Mouse (Mus musculus) E14TG2a.4 (cell line): ENCODE results near the gene Akr1d1.

Source experiments
- H3K27me3 ChIP-seq: 2 replicates; pipeline ENCODE4 v1.6.1; 2014; ENCODE audit warnings: low read length, control low read depth; ENCODE audit not compliant: insufficient read depth
- H3K36me3 ChIP-seq: 2 replicates; pipeline ENCODE4 v1.6.1; 2014; ENCODE audit warnings: low read length, control low read depth; ENCODE audit not compliant: insufficient read depth
- H3K4me1 ChIP-seq: replicated peaks from 2 replicates; pipeline ENCODE4 v1.6.1; 2014; ENCODE audit warnings: low read depth, low read length, control low read depth
- H3K4me3 ChIP-seq: replicated peaks from 2 replicates; pipeline ENCODE4 v1.5.1; 2014; ENCODE audit warnings: mild to moderate bottlenecking, low read length
- H3K9me3 ChIP-seq: 2 replicates; pipeline ENCODE4 v1.6.1; 2014; ENCODE audit warnings: low read length, control low read depth
- CTCF ChIP-seq: conservative IDR thresholded peaks from 2 replicates; pipeline ENCODE4 v1.5.1; 2014; ENCODE audit warnings: low read length
- NANOG ChIP-seq: IDR thresholded peaks from 2 replicates; pipeline ENCODE4 v1.6.1; 2014; ENCODE audit warnings: borderline replicate concordance, low read length, mixed read lengths
- POU5F1 ChIP-seq: IDR thresholded peaks from 2 replicates; pipeline ENCODE4 v1.6.1; 2014; ENCODE audit warnings: low read length, borderline replicate concordance

Akr1d1 gene

GRCm38 (mm10) chr6:37616136-37616535, 86.2 kb downstream of the Akr1d1 start:
- Histone ChIP-seq H3K9me3 (no peaks in the 10 kb centered on the region), H3K36me3 (no peaks in the 10 kb centered on the region), H3K4me1 (peaks cover 14% of the 10 kb centered on the region), H3K27me3 (no peaks in the 10 kb centered on the region), H3K4me3 (no peak overlapping the region)
- TF ChIP-seq POU5F1: no peak
- TF ChIP-seq NANOG: no peak
- no peak for TF ChIP-seq CTCF

- Histone ChIP-seq H3K27me3 (no peaks in the 10 kb centered on the region), H3K4me1 (peaks cover 24% of the 10 kb centered on the region), H3K36me3 (no peaks in the 10 kb centered on the region), H3K9me3 (no peaks in the 10 kb centered on the region), H3K4me3 (no peak overlapping the region)
- TF ChIP-seq NANOG (no peak), POU5F1 (no peak), CTCF (no peak)
Observed at GRCm38 (mm10) chr6:37617431-37618011, 87.5 kb downstream of the Akr1d1 start.
